Mouse (Mus musculus) stomach, embryonic 16.5 days (tissue): ENCODE measurements around the gene Cse1l. TPM values are rescaled to one million over a fixed set of nuclear protein-coding genes. Genes with fewer than 3 reads are reported as not detected.

ENCODE experiments used
- ATAC-seq: fragments of 200-750 bp; cut with Nextera tagmentation; 2 replicates; pipeline ENCODE4 v1.8.0; 2017; ENCODE audit warnings: moderate number of reproducible peaks, moderate TSS enrichment; ENCODE audit not compliant: insufficient read depth, low FRiP score
- H3K27ac ChIP-seq: fragments of 300-500 bp; sonication (generic); 2 replicates; pipeline ENCODE4 v1.5.1; 2014; ENCODE audit warnings: low read length
- H3K27me3 ChIP-seq: fragments of 300-500 bp; sonication (generic); 2 replicates; pipeline ENCODE4 v1.6.1; 2014; ENCODE audit warnings: low read length, control low read depth, mixed read lengths; ENCODE audit not compliant: control insufficient read depth, insufficient read depth
- H3K36me3 ChIP-seq: fragments of 300-500 bp; sonication (generic); 2 replicates; pipeline ENCODE4 v1.6.1; 2014; ENCODE audit warnings: low read length; ENCODE audit not compliant: control insufficient read depth, insufficient read depth
- H3K4me1 ChIP-seq: fragments of 300-500 bp; sonication (generic); 2 replicates; pipeline ENCODE4 v1.6.1; 2014; ENCODE audit warnings: low read length, control low read depth, mixed read lengths; ENCODE audit not compliant: control insufficient read depth, insufficient read depth
- H3K4me2 ChIP-seq: fragments of 300-500 bp; sonication (generic); 2 replicates; pipeline ENCODE4 v1.6.1; 2014; ENCODE audit warnings: low read depth, low read length, mixed read lengths
- H3K4me3 ChIP-seq: fragments of 300-500 bp; sonication (generic); replicated peaks from 2 replicates; pipeline ENCODE4 v1.5.1; 2014; ENCODE audit warnings: mild to moderate bottlenecking, low read length
- H3K9ac ChIP-seq: fragments of 300-500 bp; sonication (generic); 2 replicates; pipeline ENCODE4 v1.6.1; 2014; ENCODE audit warnings: low read length
- H3K9me3 ChIP-seq: fragments of 300-500 bp; sonication (generic); replicated peaks from 2 replicates; pipeline ENCODE4 v1.6.1; 2016; ENCODE audit warnings: low read length, control low read depth; ENCODE audit not compliant: control insufficient read depth
- WGBS: fragments of 180-500 bp; shearing (Covaris S2); extraction: QIAGEN DNeasy Blood & Tissue Kit; methylation state at CpG from one replicate; pipeline ENCODE4 v1.1.7; 2014; 5-methylcytosine and 5-hydroxymethylcytosine counted together
- polyA plus RNA-seq: library from polyadenylated mRNA; unstranded; fragments of >200 nt; fragmentation: Nextera tagmentation; extraction: Ambion mirVana; gene quantifications from 2 replicates; pipeline ENCODE4 v1.2.1, GENCODE M21; 2015

Cse1l gene
- polyA plus RNA-seq, 1 experiment from 2014 or later, result 94.0 TPM

DNA sequence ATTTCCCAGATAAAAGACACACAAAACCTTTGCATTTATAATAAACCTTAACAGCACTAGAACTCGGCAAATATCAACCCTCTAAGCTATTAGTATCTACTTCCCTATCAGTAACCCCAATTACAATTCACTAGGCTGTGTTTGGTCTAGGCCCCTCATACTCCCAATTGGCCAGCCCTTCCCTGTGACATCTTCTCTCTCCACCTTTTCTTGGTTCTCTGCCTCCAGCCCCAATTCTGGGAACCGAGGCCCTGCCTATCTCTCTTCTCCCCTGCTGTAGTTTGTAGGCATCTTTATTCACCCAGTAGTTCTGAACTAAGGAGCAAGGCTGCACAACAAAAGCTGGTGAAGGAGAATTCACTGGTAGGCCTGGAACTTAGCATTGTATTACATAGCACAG, 18.1 kb downstream of the Cse1l start:
- ATAC-seq, result no peak
- H3K36me3 ChIP-seq, result peaks cover 5% of the 10 kb centered on the region
- 79% methylated on average over 2 of the region's 2 CpGs for whole genome bisulfite sequencing

DNA sequence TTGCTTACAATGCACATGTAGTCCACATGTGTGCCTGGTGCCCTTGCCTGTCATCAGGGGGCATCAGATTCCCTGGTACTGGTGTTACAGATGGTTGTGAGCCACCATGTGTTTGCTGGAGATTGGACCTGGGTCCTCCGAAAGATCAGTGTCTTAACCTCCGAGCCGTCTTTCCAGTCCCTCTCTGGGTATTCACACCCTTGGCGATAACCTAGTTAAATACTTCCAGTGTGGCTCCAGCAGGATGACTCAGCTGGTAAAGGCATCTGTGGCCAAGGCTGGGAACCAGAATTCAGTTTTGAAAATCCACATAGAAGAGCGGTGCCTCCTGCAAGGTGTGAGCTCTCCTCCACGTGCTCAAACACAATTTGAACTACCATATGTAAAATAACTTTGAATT, 28.1 kb downstream of the Cse1l start:
- H3K27me3 ChIP-seq, result no peaks in the 10 kb centered on the region
- H3K4me1 ChIP-seq, result no peaks in the 10 kb centered on the region
- H3K4me2 ChIP-seq, result no peak overlapping the region
- H3K9ac ChIP-seq, result no peak overlapping the region
- 91% methylated on average over 6 of the region's 6 CpGs for WGBS
- H3K36me3 ChIP-seq, result peaks cover 15% of the 10 kb centered on the region; the same call in 1 of the 2 replicates
- H3K4me3 ChIP-seq, result no peak overlapping the region
- H3K27ac ChIP-seq, result no peak overlapping the region
- no peak for ATAC-seq
- no peaks in the 10 kb centered on the region for H3K9me3 ChIP-seq

More for the DNA sequence above, 18.1 kb downstream of the Cse1l start:
- Histone ChIP-seq H3K9ac (no peak overlapping the region), H3K4me3 (no peak overlapping the region), H3K4me2 (no peak overlapping the region), H3K27me3 (no peaks in the 10 kb centered on the region), H3K4me1 (no peaks in the 10 kb centered on the region), H3K9me3 (no peaks in the 10 kb centered on the region), H3K27ac (no peak overlapping the region)

DNA sequence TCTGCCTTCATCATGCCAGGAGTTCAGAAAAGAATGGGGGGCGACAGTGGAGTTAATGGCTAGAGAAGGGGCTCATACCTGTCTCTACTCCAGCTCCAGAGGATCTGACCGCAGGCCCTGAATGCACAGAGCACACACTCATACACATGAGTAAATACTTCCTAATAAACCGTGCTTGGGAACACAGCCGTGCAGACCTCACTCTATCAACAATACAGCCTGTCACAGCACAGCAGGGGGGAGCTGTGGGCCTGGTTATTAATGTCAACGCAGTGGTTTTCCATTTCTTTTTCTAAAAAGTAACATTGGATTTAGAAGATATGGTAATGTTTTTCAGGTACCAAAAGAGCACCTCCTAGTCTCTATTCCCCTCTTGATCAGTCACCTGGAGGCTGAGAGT, 28.6 kb downstream of the Cse1l start:
- Histone ChIP-seq H3K27ac (no peak overlapping the region), H3K4me2 (no peak overlapping the region), H3K36me3 (peaks cover 15% of the 10 kb centered on the region; the same call in 1 of the 2 replicates), H3K4me3 (no peak overlapping the region), H3K9me3 (no peaks in the 10 kb centered on the region), H3K4me1 (no peaks in the 10 kb centered on the region), H3K9ac (no peak overlapping the region), H3K27me3 (no peaks in the 10 kb centered on the region)
- no peak for ATAC-seq
- WGBS, result 81% methylated on average over 5 of the region's 5 CpGs

DNA sequence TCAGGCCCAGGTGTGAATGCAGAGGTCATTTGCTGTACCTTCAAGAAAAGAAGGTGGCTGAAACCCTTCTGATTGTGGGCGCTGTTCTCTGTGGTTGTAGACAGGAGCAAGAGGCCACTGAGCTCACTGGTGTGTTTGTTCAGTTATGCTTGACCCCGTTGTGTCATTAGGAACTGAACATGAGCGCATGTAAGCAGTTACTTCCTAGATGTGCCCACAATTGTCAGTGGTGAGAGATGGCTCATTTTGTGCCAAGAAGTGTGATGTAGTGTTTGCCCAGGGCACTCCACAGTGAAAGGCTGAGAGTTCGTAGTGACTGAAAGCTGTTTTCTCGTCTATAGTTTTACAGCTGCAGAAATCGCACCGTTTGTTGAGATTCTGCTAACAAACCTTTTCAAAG, 29.7 kb downstream of the Cse1l start:
- no peak overlapping the region for H3K4me3 ChIP-seq
- WGBS, result 94% methylated on average over 7 of the region's 7 CpGs
- ATAC-seq, result no peak
- no peaks in the 10 kb centered on the region for H3K9me3 ChIP-seq
- H3K4me1 ChIP-seq, result no peaks in the 10 kb centered on the region
- no peak overlapping the region for H3K27ac ChIP-seq
- no peak overlapping the region for H3K4me2 ChIP-seq
- no peaks in the 10 kb centered on the region for H3K27me3 ChIP-seq
- no peak overlapping the region for H3K9ac ChIP-seq
- H3K36me3 ChIP-seq, result peaks cover 15% of the 10 kb centered on the region; the same call in 1 of the 2 replicates

DNA sequence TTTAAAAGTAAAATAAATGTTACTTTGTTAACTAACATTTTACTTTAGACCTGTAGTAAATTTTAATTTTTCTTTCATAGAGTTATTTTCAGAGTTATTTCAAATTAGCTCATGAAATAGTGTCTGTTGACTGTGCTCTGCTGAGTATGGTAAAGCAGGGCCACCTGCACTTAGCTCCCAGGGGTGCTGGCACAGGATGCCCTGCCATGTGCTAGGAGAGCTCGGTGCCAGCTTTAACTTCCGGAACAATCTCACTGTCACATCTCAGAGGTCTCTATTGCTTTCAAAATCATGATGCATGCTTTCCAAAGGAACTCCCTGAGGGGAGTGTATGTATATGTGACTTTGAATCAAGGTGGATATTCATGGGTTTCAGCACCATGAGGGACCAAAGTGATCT, 30.3 kb downstream of the Cse1l start:
- H3K27me3 ChIP-seq, result no peaks in the 10 kb centered on the region
- no peaks in the 10 kb centered on the region for H3K4me1 ChIP-seq
- peaks cover 15% of the 10 kb centered on the region; the same call in 1 of the 2 replicates for H3K36me3 ChIP-seq
- H3K9ac ChIP-seq, result no peak overlapping the region
- WGBS, result 82% methylated on average over 2 of the region's 2 CpGs
- H3K4me2 ChIP-seq, result no peak overlapping the region
- ATAC-seq, result no peak
- H3K27ac ChIP-seq, result no peak overlapping the region
- H3K4me3 ChIP-seq, result no peak overlapping the region
- H3K9me3 ChIP-seq, result no peaks in the 10 kb centered on the region

DNA sequence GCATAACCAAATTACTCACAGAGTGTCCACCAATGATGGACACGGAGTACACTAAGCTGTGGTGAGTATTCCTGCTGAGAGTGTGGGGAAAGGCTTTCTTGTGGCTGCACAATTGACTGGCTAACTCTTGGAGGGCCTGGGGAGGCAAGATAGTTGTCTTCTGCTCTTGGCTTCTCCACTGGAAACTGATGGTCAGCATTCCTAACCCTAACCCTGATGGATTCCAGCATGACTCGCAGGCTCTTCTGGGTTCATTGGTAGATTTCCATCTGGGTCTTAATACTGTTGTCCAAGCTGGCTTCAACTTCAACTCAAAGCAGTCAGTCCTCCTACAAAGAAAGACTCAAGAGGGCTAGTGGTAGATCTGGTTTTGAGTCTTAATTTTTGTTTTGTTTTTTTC, 37.3 kb downstream of the Cse1l start:
- Histone ChIP-seq H3K4me2 (no peak overlapping the region), H3K36me3 (peaks cover 13% of the 10 kb centered on the region; the same call in 1 of the 2 replicates), H3K4me3 (no peak overlapping the region), H3K9ac (no peak overlapping the region), H3K9me3 (no peaks in the 10 kb centered on the region), H3K4me1 (no peaks in the 10 kb centered on the region), H3K27ac (no peak overlapping the region), H3K27me3 (no peaks in the 10 kb centered on the region)
- ATAC-seq, result no peak
- 85% methylated on average over 2 of the region's 2 CpGs for WGBS

DNA sequence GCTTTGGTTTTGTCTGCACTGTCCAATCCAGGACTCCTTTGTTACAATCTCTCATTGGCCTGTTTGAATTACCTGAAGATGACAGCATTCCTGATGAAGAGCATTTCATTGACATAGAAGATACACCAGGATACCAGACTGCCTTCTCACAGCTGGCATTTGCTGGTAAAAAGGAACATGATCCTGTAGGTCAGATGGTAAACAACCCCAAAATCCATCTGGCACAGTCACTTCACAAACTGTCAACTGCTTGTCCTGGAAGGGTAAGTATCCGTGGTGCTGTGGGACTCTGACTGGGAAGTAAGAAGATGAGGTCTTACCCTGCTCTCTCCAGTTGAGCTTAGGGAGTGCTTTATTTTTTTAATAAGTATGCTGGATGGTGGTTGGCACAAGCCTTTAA, 38.5 kb downstream of the Cse1l start:
- H3K4me3 ChIP-seq, result no peak overlapping the region
- H3K9me3 ChIP-seq, result no peaks in the 10 kb centered on the region
- H3K9ac ChIP-seq, result no peak overlapping the region
- H3K27ac ChIP-seq, result no peak overlapping the region
- H3K4me2 ChIP-seq, result no peak overlapping the region
- 70% methylated on average over 1 of the region's 1 CpGs for WGBS
- peaks cover 21% of the 10 kb centered on the region; the same call in 1 of the 2 replicates for H3K36me3 ChIP-seq
- no peaks in the 10 kb centered on the region for H3K27me3 ChIP-seq
- H3K4me1 ChIP-seq, result no peaks in the 10 kb centered on the region
- no peak for ATAC-seq

DNA sequence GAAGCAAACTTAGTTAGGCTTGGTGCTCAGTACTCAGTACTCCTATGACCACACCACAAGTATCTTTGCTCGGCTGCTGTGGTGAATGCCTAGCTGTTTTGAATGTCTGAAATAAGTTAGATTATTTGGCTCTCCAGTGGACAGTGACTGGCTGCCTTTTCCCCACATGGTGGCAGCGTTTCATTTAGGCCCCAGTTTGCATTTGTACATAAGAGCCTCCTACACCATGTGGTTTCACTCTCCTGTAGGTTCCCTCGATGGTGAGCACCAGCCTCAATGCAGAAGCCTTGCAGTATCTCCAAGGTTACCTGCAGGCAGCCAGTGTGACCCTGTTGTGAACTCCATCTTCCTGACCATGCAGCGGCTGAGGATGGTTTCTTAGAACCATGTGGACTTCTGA, 39.6 kb downstream of the Cse1l start:
- Histone ChIP-seq H3K4me3 (no peak overlapping the region), H3K9me3 (no peaks in the 10 kb centered on the region), H3K4me1 (no peaks in the 10 kb centered on the region), H3K27me3 (no peaks in the 10 kb centered on the region), H3K27ac (no peak overlapping the region), H3K9ac (no peak overlapping the region), H3K36me3 (peaks cover 22% of the 10 kb centered on the region; the same call in 1 of the 2 replicates), H3K4me2 (no peak overlapping the region)
- 47% methylated on average over 4 of the region's 4 CpGs for WGBS
- no peak for ATAC-seq

DNA sequence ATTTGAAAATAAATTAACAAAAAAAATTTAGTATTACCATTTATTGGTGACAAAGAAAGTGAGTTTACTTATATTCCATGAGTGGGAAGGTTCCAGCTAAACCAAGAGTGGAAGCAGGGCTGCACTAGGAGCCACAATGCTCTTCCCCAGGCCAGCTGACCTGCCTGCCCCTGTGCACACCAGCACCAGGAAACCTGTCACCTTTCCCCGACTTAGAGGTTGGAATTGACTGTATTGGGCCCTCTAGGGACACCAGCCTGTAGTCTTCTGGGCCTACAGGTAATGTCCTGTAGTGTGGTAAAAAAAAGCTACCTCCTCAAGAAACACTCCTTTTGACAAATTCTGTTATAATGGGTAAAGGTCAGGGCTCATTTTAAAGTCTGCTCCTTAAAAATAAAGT, 42.4 kb downstream of the Cse1l start:
- H3K36me3 ChIP-seq, result peaks cover 34% of the 10 kb centered on the region
- H3K4me3 ChIP-seq, result no peak overlapping the region
- H3K27ac ChIP-seq, result no peak overlapping the region
- H3K9ac ChIP-seq, result no peak overlapping the region
- H3K4me1 ChIP-seq, result no peaks in the 10 kb centered on the region
- H3K4me2 ChIP-seq, result no peak overlapping the region
- ATAC-seq, result no peak
- 67% methylated on average over 1 of the region's 1 CpGs for WGBS
- H3K9me3 ChIP-seq, result no peaks in the 10 kb centered on the region
- no peaks in the 10 kb centered on the region for H3K27me3 ChIP-seq

DNA sequence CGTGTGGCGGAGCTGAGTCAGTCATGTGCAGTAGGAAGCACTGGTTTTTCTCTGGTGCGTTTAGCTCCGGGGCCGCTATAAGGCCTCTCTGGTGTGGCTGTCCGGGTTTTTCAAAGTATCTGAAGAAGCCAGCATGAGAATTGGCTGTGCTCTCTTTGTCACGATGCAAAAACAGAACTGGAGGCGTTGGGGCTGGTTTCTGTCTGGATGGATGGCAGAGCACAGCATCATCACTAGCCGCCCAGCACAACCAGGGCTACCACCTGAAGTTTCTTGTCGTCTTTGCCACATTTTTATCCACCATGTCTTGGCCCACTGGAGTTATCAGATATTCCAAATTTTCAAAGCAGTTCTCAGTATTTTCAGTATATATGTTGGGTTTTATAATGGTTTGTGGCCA, 43.1 kb downstream of the Cse1l start:
- no peaks in the 10 kb centered on the region for H3K4me1 ChIP-seq
- no peaks in the 10 kb centered on the region for H3K9me3 ChIP-seq
- no peak overlapping the region for H3K4me3 ChIP-seq
- WGBS, result 86% methylated on average over 10 of the region's 10 CpGs
- H3K27me3 ChIP-seq, result no peaks in the 10 kb centered on the region
- peaks cover 36% of the 10 kb centered on the region for H3K36me3 ChIP-seq
- no peak overlapping the region for H3K4me2 ChIP-seq
- no peak for ATAC-seq
- H3K9ac ChIP-seq, result no peak overlapping the region
- no peak overlapping the region for H3K27ac ChIP-seq
